Mouse (Mus musculus): ENCODE results near the gene Tmem123. TPM values are rescaled to one million over a fixed set of nuclear protein-coding genes. Genes with fewer than 3 reads are reported as not detected.

Gene Tmem123
- polyA plus RNA-seq, 1 experiment from 2014 or later = 84.2 TPM

- H3K9me3 ChIP-seq = no peaks in the 10 kb centered on the region
- no peak overlapping the region for H3K4me2 ChIP-seq
- H3K4me3 ChIP-seq = no peak overlapping the region
- peaks cover 65% of the 10 kb centered on the region for H3K36me3 ChIP-seq
- H3K27me3 ChIP-seq (replicated peaks) = no peaks in the 10 kb centered on the region
- peaks cover 5% of the 10 kb centered on the region for H3K4me1 ChIP-seq
- no peak overlapping the region for H3K9ac ChIP-seq
- no peak overlapping the region for H3K27ac ChIP-seq (replicated peaks)
- 75% methylated on average over 8 of the region's 8 CpGs for whole genome bisulfite sequencing
- ATAC-seq (ENCODE audit: extremely low read depth, insufficient number of reproducible peaks, low FRiP score, low TSS enrichment) = no peak
These were observed 26.1 kb downstream of the Tmem123 start for GRCm38 (mm10) chr9:7789764-7790575.

DNA sequence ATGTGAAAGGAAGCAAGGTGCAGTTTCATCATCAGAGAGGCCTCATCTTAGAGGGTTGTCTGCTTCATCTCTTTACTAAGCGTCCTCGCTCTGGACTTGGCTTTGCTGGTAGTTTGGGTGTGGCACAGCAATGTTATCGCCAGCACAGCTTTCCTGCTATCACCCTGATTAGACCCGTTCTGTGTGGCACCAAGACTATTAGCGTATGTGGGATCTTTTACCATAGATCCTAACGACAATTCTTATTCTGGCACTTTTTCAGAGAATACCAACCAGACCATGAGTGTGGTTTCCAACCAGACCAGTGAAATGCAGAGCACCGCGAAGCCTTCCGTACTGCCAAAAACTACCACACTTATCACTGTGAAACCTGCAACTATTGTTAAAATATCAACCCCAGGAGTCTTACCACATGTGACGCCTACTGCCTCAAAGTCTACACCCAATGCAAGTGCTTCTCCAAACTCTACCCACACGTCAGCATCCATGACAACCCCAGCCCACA is 26.8 kb downstream of the Tmem123 start:
- Histone ChIP-seq H3K27ac (replicated peaks) (no peak overlapping the region), H3K27me3 (replicated peaks) (no peaks in the 10 kb centered on the region), H3K9ac (no peak overlapping the region), H3K9me3 (no peaks in the 10 kb centered on the region), H3K4me1 (no peaks in the 10 kb centered on the region), H3K36me3 (peaks cover 61% of the 10 kb centered on the region), H3K4me3 (no peak overlapping the region), H3K4me2 (no peak overlapping the region)
- ATAC-seq (ENCODE audit: extremely low read depth, insufficient number of reproducible peaks, low FRiP score, low TSS enrichment) = no peak
- WGBS = 81% methylated on average over 11 of the region's 11 CpGs

DNA sequence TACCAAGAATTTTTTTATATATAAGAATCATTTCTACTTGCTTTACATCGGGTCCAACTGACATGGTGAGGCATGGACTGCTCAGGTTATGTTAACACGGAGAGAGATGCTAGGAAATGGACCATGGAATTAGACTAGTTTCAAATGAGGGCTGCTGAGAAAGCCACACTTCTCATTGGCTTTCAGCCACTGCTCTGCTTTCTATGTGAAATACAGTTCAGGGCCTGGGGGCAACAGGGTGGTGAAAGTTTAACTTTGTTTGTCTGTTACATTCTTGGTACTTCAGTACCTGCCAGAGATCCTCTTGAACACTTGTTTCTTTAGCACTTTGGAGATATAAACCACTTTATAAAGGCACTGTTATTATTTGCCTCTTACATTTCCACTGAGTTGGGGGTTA is 29.7 kb downstream of the Tmem123 start:
- peaks cover 45% of the 10 kb centered on the region for H3K36me3 ChIP-seq
- 89% methylated on average over 2 of the region's 2 CpGs for WGBS
- no peak for ATAC-seq (ENCODE audit: extremely low read depth, insufficient number of reproducible peaks, low FRiP score, low TSS enrichment)
- no peaks in the 10 kb centered on the region for H3K9me3 ChIP-seq
- no peak overlapping the region for H3K27ac ChIP-seq (replicated peaks)
- H3K4me2 ChIP-seq = no peak overlapping the region
- H3K4me1 ChIP-seq = no peaks in the 10 kb centered on the region
- no peak overlapping the region for H3K9ac ChIP-seq
- no peaks in the 10 kb centered on the region for H3K27me3 ChIP-seq (replicated peaks)
- no peak overlapping the region for H3K4me3 ChIP-seq

DNA sequence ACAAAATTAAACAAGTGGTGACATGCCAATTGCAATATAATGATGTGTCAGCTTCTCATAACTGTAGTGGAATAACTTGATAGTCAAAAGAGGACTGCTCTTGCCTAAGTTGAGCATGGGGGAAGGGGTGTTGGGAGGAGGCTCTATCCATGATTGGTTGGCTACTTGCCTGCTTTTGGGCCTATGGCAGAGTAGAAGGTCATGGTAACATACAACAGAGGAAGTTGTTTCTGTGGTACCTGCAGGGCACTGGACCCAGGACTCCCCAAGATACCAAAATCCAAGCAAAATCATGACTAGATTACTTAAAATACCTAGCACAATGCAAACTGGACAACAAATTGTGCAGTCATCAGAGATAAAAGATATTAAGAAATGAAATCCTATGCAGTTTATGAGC is 31.7 kb downstream of the Tmem123 start:
- ATAC-seq (ENCODE audit: extremely low read depth, insufficient number of reproducible peaks, low FRiP score, low TSS enrichment) = no peak
- H3K27me3 ChIP-seq (replicated peaks) = no peaks in the 10 kb centered on the region
- peaks cover 39% of the 10 kb centered on the region for H3K36me3 ChIP-seq
- no peaks in the 10 kb centered on the region for H3K4me1 ChIP-seq
- H3K9me3 ChIP-seq = no peaks in the 10 kb centered on the region
- no peak overlapping the region for H3K27ac ChIP-seq (replicated peaks)
- H3K9ac ChIP-seq = no peak overlapping the region
- no peak overlapping the region for H3K4me2 ChIP-seq
- H3K4me3 ChIP-seq = no peak overlapping the region

GRCm38 (mm10) chr9:7796129-7796864 is 32.5 kb downstream of the Tmem123 start:
- Histone ChIP-seq H3K27ac (replicated peaks) (no peak overlapping the region), H3K4me1 (no peaks in the 10 kb centered on the region), H3K4me2 (no peak overlapping the region), H3K9ac (no peak overlapping the region), H3K27me3 (replicated peaks) (no peaks in the 10 kb centered on the region), H3K4me3 (no peak overlapping the region), H3K36me3 (peaks cover 32% of the 10 kb centered on the region), H3K9me3 (no peaks in the 10 kb centered on the region)
- WGBS = 74% methylated on average over 6 of the region's 6 CpGs
- no peak for ATAC-seq (ENCODE audit: extremely low read depth, insufficient number of reproducible peaks, low FRiP score, low TSS enrichment)

DNA sequence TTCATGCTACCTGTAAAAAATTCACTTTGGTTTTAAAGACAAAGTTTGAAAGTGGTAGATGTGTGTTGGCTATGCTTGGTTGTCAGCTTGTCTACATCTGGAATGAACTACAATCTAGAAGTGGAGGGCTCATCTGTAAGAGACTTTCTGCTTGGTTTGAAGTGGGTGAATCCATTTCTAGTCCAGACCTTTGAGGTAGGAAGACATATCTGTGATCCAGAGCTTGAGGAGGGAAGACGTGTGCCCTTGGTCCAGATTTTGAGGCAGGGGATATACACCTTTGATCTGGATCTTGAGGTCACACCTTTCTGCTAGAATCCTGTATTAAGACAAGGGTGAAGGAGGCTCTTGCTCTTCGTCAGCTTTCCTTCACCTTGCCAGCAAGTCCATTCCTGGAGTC is 33.7 kb downstream of the Tmem123 start:
- ATAC-seq (ENCODE audit: extremely low read depth, insufficient number of reproducible peaks, low FRiP score, low TSS enrichment) = no peak
- Histone ChIP-seq H3K27me3 (replicated peaks) (no peaks in the 10 kb centered on the region), H3K4me2 (no peak overlapping the region), H3K4me1 (no peaks in the 10 kb centered on the region), H3K4me3 (no peak overlapping the region), H3K9me3 (no peaks in the 10 kb centered on the region), H3K36me3 (peaks cover 21% of the 10 kb centered on the region), H3K9ac (no peak overlapping the region), H3K27ac (replicated peaks) (no peak overlapping the region)
- 87% methylated on average over 2 of the region's 2 CpGs for WGBS

DNA sequence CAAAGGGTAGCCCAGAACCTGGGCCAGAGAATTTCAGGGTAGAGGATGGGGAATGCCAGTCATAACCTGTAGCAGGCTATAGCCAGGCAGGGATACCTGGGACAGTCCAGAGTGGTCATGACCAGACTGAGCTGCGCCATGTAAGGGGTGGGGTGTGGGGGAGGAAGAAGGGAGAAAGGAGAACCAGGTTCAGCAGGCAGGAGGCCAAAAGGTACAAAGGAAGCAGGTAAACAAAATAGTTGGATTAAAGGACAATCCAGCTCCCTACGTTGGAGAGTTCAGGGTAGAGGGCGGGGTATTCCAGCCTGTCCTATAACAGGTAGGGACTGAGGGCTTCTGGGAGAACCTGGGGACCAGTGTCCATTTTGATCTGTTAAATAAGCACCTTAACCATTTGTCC is 34.7 kb downstream of the Tmem123 start:
- Histone ChIP-seq H3K27ac (replicated peaks) (no peak overlapping the region), H3K27me3 (replicated peaks) (no peaks in the 10 kb centered on the region), H3K36me3 (peaks cover 12% of the 10 kb centered on the region), H3K4me1 (no peaks in the 10 kb centered on the region), H3K9me3 (no peaks in the 10 kb centered on the region), H3K4me2 (no peak overlapping the region), H3K9ac (no peak overlapping the region), H3K4me3 (no peak overlapping the region)
- ATAC-seq (ENCODE audit: extremely low read depth, insufficient number of reproducible peaks, low FRiP score, low TSS enrichment) = no peak
- WGBS = 74% methylated on average over 3 of the region's 3 CpGs

DNA sequence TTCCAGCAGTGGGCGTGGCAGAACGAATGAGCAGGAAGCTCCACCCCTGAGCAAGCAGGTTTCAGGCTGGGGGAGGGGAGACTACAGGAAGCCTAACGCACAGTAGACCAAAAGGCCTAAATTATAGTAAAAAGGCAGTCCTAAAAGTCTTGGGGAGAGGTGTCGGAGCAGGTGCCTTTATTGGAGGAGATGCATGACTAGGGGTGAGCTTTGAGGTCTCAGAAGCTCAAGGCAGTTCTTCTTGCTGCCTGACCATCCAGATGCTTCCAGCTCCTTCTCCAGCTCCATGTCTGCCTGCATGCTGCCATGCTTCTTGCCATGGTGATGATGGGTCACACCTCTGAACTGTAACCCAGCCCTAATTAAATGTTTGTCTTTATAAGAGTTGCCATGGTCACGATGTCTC is 41.3 kb downstream of the Tmem123 start:
- Histone ChIP-seq H3K4me1 (no peaks in the 10 kb centered on the region), H3K27me3 (replicated peaks) (no peaks in the 10 kb centered on the region), H3K36me3 (no peaks in the 10 kb centered on the region), H3K9ac (no peak overlapping the region), H3K4me2 (0 out of 2 replicates have a peak overlapping the region, but pooled peaks have one; percentile 34), H3K27ac (replicated peaks) (no peak overlapping the region), H3K9me3 (no peaks in the 10 kb centered on the region), H3K4me3 (no peak overlapping the region)
- no peak for ATAC-seq (ENCODE audit: extremely low read depth, insufficient number of reproducible peaks, low FRiP score, low TSS enrichment)
- 52% methylated on average over 5 of the region's 5 CpGs for WGBS

DNA sequence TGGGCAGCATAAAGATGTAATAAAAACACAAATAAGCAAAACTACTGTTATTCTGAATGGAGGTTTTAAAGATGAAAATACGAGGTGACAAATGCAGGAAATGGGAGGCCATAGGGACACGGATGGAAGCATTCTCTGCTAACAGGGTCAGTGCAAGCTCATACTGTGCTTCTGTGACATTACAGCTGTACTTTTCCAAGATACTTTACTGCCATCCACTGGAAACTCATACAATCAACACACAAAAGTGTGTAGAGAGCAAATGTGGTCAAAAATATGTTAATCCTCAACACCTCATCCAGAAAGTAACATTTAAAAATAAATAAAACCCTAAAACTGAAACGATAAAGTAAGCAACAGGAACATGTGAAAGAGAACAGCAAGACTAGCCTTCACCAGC is 58.9 kb downstream of the Tmem123 start:
- H3K4me1 ChIP-seq = no peaks in the 10 kb centered on the region
- H3K27me3 ChIP-seq (replicated peaks) = no peaks in the 10 kb centered on the region
- WGBS = 65% methylated on average over 3 of the region's 3 CpGs
- no peaks in the 10 kb centered on the region for H3K9me3 ChIP-seq
- no peak for ATAC-seq (ENCODE audit: extremely low read depth, insufficient number of reproducible peaks, low FRiP score, low TSS enrichment)
- no peak overlapping the region for H3K27ac ChIP-seq (replicated peaks)
- no peak overlapping the region for H3K4me3 ChIP-seq
- no peak overlapping the region for H3K9ac ChIP-seq
- no peak overlapping the region for H3K4me2 ChIP-seq
- peaks cover 66% of the 10 kb centered on the region for H3K36me3 ChIP-seq

- Histone ChIP-seq H3K9ac (no peak overlapping the region), H3K4me1 (peaks cover 9% of the 10 kb centered on the region), H3K9me3 (no peaks in the 10 kb centered on the region), H3K36me3 (peaks cover 47% of the 10 kb centered on the region), H3K27ac (replicated peaks) (no peak overlapping the region), H3K27me3 (replicated peaks) (no peaks in the 10 kb centered on the region), H3K4me3 (no peak overlapping the region), H3K4me2 (no peak overlapping the region)
- no peak for ATAC-seq (ENCODE audit: extremely low read depth, insufficient number of reproducible peaks, low FRiP score, low TSS enrichment)
- 83% methylated on average over 5 of the region's 5 CpGs for WGBS
These were observed 61.1 kb downstream of the Tmem123 start for GRCm38 (mm10) chr9:7824916-7825315.

GRCm38 (mm10) chr9:7828706-7829105 is 64.9 kb downstream of the Tmem123 start:
- H3K27me3 ChIP-seq (replicated peaks) = no peaks in the 10 kb centered on the region
- WGBS = 89% methylated on average over 4 of the region's 4 CpGs
- H3K36me3 ChIP-seq = peaks cover 41% of the 10 kb centered on the region
- peaks cover 35% of the 10 kb centered on the region for H3K4me1 ChIP-seq
- H3K9ac ChIP-seq = no peak overlapping the region
- ATAC-seq (ENCODE audit: extremely low read depth, insufficient number of reproducible peaks, low FRiP score, low TSS enrichment) = no peak
- H3K4me2 ChIP-seq = no peak overlapping the region
- no peaks in the 10 kb centered on the region for H3K9me3 ChIP-seq
- no peak overlapping the region for H3K27ac ChIP-seq (replicated peaks)
- H3K4me3 ChIP-seq = no peak overlapping the region

Data from heart, embryonic 13.5 days (tissue).